Mouse (Mus musculus) liver, adult (tissue): ENCODE data around the gene Dyrk1a.

ENCODE experiments used
- GATA4 ChIP-seq: IDR thresholded peaks from 2 replicates; pipeline ENCODE4 v1.6.1; 2014; ENCODE audit warnings: mild to moderate bottlenecking, low read length; ENCODE audit not compliant: insufficient replicate concordance

Gene Dyrk1a

DNA sequence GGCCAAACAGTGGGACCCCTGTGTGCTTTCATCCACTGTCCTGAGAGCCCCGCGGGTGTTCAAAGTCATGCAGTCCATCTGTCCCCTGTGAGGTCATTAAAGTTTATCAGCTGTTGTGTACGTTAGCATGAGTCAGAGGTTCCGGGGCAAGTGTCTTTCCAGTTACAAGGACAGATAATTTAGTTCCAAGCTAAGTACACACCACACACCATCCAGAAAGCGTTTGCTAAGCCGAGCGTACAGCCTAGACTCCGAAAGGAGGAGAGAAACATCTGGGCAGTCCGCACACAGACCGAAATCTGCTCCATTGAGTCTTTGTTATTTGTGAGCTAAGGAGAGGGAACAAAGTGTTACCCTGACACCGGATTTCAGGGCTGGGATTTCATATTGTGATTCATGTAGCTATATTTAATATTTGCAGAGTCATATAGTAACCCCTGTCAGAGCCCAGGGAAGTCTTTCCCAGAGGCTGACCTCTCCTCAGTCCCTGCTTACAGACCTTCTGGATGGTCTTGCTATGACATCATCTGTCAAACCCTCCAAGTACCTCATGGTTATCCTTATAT lies 25.2 kb upstream of the Dyrk1a start:
- TF ChIP-seq GATA4: peak; percentile 57; the same call in 1 of the 2 replicates

DNA sequence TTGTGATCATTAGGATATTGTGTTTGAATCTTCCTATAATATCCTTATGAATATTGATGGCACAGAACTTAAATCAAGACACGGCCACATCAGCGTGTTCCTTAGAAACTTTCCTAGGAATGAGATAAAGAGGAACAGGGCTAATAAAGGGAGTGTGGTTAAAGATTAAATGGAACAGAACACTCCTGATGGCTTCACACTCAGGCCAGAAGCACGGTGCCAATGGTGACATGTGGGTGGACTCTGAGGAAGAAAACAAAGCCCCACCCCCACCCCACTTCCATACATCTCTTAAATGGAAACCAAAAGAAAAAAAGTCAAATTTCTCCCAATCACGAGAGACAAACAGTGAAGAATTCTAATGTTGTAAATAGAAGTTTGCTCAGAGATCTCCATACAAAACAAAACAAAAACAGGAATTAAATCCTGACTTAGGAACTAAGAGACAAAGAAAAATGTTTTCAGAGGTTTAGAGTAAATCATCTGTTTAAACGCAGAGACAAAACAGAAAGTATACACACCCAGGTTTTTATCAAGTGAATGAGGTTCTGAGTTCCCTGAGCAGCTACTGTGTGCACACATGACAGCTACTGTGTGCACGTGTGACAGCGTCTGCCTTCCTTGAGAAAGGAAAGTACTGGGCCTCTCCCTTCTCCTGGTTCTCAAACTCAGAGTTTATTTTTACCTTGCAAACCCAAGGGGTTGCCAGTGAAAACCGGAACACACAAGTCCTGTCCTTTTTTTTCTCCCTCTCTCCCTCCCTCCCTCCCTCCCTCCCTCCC lies 23.8 kb upstream of the Dyrk1a start:
- TF ChIP-seq GATA4: no peak

DNA sequence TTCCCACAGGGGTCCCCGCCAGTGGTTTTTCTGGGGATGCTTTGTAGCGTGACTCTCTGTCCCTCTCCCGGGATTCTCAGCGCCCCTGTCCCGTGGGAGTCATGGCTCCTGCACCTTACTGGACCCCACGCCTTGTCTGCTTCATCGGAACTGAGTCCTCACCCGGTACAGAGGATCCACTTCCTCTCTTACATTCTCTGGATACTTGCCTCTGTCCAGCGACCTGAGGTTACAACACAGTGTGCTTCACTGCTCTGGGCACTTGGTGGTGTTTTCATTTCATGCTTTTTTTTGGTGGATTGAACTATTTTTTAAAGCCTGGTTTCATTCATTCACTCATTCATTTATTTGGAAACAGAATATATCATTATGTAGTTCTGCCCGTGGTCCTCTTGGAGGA lies 20.0 kb upstream of the Dyrk1a start:
- TF ChIP-seq GATA4: no peak

DNA sequence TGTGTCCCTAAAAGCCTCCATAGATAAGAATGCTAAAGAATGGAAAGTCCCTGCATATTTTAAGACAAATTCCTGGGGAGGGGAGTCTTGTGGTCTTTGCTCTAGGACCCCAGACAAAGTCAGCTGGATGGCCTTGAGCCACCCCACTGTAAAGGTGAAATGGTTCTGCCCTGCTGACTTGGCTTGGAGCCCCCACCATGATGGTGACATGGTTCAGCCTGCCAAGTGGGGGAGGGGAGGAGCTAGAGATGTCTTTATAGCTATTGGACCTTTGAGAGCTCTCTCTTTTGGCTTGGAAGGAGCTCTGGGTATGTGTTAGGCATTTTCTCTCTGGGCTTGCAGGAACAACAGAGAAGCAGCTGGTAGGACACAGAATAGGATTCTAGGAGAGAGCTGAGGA lies 17.9 kb upstream of the Dyrk1a start:
- no peak for TF ChIP-seq GATA4

DNA sequence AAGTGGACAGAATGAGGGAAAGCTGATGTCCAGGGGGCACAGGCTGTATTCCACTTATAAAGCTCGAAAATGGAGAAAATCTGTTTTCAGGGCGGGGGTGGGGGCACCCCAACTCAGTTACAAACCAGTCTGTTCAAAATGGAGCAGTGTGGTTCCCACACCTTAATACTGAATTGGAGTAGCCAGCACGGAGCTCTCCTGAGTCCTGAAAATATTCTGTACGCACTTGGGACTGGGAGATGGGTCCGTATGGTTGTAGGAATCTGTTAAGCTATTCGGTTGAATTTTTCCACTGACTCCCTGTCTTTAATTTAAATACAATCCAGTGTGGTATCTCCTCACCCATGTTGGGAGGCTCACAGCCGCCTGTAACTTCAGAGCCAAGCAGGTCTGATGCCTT lies 14.5 kb upstream of the Dyrk1a start:
- TF ChIP-seq GATA4: no peak

DNA sequence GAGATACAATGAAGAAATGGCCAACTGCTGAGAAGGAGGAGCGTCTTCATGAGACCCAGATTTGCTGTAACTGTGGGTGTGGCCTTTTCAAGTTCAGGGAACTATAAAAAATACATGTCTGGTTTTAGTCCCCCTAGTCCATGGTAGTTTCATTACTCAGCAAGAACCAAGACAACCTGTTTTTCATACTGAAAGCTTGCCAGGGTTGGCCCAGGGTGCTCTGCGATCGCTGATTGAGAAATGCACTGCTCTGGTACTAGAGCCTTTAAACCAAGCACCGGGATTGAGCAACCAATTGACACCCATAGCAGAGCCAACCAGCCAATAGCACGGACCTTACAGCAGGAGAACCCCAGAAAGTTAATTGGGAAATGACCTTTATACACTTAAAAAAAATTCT lies 13.6 kb upstream of the Dyrk1a start:
- no peak for TF ChIP-seq GATA4

DNA sequence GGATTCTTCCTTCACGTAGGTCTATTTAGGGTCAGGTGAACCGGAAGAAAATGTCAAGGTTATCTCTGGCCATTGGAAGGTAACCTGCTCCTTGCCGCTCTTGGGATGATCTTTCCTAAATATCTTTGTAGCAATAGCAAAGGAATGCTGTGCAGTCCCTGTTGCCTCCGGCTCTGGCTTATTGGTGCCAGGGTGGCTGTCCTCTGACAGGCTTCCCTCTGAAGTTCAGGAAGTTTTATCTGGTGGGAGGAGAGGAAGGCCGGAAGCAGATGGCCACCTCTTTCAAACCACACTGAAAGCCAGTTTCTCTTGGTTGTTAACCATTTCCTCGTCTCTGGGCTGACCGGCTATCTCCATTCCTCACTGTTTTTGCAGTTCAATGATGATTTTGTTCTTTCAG lies 10.5 kb upstream of the Dyrk1a start:
- TF ChIP-seq GATA4: peak; percentile 83; the same call in 1 of the 2 replicates

DNA sequence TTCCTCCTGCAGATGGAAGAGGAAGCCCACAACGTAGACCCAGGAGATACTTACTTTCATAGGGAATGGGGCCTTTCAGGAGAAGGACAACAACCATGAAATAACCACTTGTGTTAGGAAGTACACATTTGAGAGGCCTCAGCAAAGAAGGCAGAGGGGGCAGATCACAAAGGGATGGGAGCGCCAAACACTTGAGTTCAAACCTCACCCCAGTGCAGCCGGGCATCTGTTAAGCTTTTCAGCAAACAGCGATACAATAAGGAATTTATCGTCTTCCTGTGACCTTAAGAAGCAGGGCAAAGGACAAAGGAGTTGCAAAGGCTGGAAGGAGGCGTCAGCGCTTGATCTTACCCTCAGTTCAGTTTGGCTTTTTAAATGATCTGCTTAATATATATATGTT lies 10.0 kb upstream of the Dyrk1a start:
- no peak for TF ChIP-seq GATA4

DNA sequence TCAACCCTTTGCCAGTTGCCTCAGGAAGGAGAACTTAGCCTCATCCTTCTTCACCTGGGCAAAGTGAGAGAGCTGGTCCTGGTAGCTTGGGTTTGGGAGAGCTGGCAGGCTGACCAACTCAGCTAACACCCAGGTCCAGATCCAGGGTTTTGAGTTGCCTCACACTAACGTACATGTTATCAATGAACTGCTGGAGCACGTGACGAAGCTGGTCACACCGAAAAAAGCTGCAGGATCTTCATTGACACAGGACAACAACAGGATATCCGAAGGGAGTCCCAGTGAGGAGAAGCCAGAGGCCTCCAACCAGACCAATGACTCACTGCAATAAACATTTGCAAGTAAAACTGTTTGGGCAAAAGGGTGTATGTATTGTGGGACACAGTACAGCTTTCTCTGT lies 9.2 kb upstream of the Dyrk1a start:
- TF ChIP-seq GATA4: peak; percentile 68; the same call in 1 of the 2 replicates

DNA sequence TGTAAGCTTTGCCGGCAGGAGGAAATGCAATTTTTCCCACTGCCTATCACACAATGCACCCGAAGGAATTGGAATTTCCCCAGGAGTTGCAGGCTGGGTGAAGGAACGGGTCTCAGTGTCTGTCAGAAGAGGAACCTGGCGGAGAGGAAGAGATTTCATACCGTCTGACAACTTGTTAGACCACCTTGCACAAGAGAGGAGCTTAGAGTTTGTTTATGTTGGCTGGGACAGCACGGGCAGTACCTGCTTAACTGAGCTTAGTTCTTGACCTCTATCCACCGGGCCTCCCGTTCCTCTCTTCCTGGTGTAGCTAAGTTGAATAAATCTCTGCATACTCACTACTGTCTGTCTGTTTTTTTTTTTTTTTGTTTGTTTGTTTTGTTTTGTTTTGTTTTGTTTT lies 3.7 kb upstream of the Dyrk1a start:
- TF ChIP-seq GATA4: no peak

DNA sequence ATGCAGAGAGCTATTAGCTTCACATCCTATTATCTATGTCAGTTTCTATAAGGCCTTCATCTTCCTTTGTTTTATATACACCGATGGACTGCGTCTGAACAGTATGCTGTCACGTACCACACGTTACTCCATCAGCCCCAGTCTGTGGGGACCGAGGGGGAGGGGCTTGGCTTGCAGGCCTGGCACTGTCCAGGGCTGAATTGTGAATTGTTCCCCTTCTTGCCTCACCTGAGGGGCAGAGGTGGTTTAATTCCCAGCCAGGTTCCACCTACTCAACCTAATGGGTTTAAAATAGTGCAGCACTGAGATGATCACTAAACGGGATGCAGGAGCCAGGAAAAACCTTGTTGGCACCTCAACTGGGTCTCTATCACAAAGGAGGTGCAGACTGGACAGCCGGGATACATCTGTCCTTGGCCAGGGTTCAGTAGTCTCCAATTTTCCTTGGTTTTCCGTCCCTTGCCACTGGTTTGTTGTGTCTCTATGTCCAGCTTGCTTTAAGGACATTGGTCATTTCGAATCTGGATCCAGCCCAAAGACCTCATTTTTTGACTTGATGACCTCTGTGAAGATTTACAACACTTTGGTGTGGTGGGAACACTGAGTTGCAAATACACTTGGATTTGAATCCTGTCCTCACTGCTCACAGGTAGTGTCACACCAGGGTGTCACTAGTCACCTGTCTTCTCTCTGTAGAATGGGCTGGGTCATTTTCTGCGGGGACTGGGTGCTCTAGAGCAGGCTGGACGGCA lies 2.8 kb upstream of the Dyrk1a start:
- no peak for TF ChIP-seq GATA4

DNA sequence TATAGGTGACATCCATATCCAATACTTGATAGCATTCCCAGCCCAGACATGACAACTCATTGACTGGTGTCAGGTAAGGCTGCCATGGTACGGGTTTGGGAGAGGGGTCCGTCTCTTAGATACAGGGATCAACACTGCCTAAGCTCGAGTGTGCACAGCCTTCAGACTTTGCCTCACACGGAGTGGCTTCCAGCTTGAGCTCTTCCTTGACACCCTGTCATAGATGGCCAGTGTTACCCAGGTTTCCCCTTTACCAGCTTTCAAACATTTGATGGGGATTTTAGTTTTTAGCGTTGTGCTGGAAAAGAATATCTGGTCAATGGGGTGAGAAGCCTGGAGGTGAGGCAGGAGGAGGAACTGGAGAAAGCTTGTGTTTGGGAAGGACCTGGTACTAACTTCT lies 2.1 kb upstream of the Dyrk1a start:
- TF ChIP-seq GATA4: no peak

DNA sequence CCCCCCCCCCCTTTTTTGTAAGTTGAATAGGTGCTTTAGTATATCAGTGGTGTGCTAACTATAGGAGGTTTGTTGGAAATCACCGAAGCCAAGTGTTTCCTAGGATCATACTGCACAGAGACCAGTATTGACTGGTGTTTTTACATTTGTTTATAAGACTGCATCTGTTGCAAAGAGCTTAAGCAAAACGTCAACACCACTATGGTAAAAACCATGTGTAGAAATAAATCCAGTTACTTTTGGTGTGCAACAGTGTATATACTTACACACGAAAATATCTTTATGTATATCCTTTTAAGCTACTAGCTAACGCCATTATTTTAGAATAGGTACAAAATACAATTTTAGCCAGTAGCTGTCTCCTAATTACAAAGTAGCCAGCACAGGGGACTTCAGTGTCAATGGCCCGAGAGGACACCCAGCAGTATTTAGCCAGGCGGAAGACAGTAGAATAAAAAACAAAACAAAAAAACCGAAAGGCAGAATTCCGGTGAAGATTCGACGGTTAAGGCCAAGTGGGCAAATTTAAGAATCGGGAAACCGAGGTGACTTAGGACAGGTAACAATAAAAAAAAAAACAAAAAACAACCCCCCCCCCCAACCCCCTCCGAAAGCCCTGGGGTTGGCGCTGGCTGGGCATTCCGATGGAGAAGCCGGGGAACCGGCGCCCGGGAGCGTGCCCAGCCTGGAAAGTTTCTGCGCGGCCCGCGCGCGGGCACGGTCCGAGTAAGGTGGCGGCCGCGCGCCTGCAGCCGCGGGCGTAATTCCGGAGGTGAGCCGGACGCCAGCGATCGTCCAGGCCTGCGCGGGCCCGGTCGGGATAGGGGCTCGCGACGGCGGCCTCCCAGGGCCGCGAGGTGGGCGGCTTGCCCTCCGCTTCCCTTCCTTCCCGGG lies 1.2 kb upstream of the Dyrk1a start:
- TF ChIP-seq GATA4: peak; percentile 17; the same call in 1 of the 2 replicates

DNA sequence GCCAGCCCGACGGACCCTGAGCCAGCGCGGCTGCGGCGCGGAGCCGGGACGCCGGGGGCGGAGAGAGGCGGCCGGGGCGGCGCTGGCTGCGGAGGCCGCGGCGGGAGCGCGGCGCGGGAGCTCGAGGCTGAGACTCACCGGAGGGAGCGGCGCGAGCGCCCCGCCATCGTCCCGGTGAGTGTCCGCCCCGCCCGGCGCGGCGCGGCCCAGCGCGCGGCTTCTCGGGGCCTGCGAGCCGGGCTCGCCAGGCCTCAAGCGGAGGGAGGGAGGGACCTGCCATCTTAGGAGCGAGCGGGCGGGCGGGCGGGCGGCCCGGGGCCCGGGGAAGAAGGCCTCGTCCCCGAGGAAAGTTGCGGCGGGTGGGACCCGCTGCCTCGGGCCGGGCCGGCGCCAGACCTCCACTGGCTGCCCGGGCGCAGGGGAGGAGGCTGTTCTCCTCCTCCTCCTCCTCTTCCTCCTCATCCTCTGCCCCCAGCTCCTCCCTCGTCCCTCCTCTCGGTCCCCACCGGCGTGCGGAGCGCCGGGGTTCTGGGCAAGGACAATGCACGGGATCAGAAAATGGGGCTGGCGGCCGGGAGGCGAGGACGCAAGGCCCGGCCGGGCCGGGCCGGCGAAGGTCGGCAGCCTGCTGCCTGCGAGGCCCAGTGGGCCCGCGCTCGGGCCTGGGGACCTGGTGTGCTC lies 691 bp downstream of the Dyrk1a start:
- peak; percentile 22; the same call in 1 of the 2 replicates for TF ChIP-seq GATA4
